Mouse (Mus musculus) cerebellum, adult 8-10 months (tissue): ENCODE measurements around the gene Bnc1.

Experiments used
- DNase-seq: peaks from one replicate; pipeline ENCODE4 v3.0.0; 2022

The Bnc1 gene

DNA sequence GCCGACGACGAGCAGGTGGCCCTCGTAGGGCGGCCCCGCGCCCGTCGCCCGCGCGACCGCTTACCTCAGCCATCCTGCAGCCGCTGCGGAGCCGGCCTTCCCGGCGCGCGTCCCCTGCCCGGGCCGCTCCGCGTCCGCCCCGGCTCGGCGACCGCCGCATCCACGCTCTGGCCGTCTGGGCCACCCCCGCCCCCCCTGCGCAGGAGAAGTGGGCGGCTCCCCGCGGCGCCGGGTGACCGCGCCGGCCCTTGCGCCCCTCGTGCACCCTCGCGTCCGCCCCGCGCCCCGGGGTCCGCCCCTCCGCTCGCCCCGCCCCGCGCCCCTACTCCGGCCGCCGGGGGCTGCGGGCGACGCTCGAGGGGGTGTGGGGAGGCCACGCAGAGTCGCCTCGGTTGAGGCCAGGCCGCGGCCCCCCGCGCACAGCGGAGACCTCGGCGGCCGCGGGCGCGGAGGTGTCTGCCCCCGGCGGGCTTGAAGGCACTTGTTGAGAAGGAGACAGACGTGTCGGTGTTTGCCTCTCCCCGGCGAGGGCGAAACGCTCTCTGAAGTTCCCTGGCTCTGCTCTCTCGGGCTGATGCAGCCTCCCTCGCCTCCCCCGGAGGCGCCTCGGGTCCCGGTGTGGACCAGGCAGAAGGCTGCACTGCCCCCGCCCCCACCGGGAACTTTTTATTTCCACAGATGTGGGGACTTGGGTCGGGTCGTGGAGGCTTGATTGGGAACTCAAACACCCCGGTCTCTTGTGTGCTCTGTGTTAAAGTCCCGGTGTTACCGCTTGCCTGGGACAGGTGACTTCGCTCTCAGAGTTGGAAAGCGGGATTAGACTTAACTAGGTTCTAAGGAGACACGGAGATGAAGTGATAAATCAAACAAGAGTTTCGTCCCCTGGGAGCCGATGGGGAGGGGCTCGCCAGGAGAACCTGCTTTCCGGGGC, at the start of gene Bnc1:
Gene Bnc1 (minus strand): TSS at position 162 of the 931 bp plus-strand sequence.
- no peak for DNase-seq

DNA sequence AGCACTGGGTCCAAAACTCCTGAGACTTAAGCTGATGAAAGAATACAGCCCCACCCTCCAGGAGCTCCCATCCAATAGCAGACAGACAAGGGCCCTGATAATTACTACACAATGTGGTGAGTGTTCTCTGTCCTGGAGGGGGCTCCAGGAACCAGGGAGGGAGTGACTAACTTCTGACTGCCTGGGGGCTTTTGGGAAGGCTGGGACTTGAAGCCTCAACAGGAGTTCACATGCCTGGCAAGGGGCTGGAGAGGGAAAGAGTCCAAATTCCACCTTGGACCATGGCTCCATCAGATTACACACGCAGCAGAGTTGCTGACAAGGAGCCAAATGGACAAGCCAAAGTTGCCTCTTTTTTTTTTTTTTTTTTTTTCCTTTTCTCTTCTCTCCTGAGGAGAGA, 41.3 kb upstream of the Bnc1 start:
- no peak for DNase-seq

DNA sequence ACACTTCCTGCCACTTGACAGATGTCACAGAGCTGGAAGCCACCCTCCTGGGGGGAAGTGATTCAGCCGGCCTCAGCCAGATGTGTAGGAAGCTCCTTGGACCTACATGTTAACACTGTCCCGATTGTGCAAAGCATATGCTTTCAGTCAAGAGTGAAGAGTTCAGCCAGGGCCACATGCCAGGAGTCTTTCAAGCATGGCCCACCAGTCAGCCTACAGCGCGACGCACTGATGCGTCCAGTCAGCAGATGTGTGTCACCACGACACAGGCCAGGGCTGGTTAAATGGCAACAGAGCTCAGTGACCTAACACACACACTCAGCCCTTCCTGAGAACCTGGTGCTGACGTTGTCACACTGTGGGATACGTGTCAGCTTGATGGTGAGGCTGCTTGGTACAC, 37.6 kb upstream of the Bnc1 start:
- no peak for DNase-seq

DNA sequence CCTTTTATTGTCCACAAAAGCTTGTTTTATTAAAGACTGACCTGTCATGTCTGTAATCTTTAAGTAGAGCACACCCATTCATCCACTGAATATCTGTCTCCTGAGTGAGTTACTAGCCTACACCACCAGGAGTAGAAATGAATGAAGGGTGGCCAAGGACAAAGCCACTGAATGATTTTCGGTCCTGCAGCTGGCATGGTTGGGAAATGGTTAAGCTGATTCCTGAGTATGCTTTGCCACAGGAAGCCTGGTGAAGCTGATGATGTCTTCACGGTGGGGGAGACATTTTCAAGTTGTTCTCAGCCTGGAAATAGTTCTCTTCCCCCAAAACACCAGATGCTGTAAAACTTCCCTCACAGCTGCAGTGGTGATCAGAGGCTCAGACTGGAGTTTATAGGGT, 33.7 kb upstream of the Bnc1 start:
- DNase-seq = no peak

DNA sequence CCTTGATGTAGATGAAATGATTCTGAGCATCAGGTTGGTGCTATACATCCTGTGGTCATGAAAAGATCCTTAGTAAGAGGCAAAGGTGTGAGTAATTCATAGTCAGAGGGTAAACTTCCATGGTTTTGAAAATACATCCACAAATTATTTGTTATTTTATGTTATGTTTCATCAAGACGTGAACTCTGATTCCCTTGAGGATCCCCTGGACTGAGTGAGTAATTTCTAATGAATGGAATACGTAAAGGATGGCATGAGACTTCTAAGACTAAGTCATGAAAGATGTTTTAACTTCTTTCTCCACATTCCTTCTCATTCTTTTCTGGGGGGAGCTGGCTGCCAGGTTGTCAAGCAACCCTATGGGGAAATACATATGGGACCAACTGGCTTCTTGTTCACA, 31.6 kb upstream of the Bnc1 start:
- DNase-seq = no peak

DNA sequence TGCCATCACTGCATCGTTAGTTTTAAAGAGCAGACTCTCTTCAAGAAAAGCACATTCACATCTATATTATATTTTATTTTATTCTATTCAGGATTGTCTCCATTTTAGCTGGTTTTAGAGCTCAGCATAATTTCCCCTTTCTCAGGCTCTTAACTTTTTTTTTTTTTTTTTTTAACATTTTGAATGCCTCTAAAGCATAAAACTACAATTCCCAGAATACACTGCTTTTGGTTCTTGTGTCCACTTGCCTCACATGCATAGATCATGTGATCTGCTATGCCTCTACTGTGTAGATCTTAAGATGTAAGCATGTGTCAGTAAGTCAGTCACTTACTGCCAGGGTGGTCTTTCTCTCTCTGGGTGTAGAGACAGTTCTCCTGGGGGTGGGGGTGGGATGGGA, 30.3 kb upstream of the Bnc1 start:
- DNase-seq = no peak

DNA sequence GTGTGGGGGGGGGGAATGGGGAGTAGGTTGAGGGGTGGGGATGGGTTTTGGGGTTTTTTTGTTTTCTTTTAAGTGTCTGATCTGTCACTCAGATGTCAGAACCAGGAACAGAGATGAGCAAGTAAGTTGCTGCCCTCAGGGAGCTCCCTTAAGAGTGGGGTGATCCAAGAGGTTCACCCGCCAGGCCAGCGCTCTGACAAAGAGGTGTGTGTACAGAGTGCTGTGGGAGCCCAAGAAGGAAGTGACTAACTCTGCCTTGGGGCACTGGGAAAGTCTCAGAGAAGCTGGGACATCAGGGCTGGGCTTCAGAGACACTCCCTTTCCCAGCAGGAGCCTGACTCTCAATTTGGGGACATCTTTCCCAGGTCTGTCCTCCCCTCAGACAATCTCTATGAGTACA, 25.9 kb upstream of the Bnc1 start:
- DNase-seq = no peak

DNA sequence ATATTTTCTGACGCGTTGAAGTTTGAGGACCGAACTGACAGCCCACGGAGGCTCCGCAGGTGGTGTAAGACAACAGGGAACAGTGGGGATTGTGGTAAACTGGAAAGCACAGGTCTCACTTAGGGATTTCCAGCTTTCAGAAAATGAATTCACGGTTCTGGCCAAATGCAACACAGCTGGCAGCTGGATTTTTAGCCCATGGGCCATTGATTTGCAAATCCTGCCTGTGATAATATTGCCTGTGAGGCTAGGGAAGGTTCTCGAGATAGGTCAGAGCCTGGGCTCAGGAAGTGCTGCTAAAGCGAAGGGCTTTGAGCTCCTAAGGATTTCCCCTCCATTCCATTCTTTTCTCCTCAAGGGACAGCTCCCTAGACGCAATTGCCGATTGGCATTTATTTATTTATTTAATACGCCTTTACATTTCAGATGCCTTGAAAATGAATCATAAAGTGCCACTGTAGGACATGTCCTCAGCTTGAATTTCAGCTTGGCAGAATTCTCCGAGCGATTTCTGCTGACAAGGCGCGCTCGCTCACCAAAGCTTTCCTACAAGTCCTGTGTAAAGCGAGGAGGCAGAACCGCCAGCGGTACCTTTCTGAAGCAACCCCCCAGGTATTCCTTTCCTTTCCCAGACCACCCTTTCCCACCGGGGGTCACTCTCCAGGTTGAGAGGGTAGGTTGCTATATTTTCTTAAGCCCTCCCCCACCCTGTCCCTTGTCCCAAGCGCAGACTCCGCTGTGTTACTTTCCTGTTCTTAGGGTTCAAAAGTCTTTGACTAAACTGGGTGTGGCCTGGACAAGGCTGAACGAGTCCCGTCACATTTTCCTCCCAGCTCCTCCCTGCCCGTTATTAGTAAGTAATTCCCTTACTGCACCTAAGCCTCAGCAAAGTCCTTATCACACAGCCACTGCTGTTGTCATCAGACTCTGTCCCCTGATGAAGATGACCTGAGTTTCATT, 24.9 kb upstream of the Bnc1 start:
- no peak for DNase-seq

DNA sequence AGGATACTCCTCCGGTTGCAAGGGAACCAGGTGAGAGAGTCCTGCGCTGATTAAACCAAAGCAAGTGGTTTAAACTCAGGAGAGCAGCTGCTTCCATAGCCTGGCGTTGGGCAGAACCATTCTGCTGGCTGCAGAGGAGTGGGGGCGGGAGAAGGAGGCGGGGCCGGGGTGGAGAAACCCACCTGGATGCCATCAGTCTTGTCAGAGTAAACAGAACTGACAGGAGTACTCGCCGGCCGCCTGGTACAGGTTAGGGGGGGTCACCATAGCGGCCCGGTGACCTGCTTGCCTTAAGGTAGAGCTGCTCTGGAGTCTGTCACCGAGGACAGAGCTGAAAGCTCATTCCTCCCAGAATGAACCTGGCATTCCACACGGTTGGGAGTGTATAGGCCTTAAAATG, 20.4 kb upstream of the Bnc1 start:
- no peak for DNase-seq

DNA sequence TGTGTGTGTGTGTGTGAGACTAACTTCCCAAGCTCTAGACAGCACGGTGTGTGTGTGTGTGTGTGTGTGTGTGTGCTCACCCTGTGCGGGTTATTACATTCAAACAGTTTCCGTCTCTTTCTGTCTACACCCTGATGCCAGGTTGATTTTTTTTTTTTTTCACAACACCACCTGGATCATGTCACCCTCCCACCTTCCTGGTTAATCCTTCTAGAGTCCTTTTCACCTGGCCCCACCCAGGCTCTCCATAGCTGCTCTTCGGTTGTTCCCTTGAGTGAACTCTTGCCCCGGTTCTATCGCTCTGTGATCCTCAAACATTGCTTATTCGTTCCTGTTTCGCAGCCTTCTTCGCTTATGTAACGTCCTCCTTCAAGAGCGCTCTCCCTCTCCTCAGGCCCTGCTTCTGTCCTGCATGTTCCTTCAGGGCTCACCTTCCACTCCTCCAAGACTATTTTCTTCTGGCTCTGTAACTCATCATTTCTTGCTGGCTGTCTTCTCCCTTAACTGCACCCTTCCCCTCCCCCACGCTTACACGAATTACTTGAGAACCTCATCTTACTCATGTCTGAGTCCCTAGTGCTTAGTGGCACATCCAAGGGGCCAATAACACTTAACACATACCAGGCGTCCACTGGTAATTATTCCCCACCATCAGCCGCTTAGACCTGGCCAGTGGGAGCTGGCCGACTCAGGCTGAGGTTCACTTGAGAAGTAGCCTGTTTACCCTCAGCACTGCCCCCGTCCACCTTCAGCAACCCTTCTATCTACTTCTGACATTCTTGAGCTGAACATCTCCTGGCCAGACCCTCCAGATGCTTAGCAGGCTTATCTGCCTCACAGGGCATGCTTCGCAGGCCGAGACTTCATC, 19.7 kb upstream of the Bnc1 start:
- no peak for DNase-seq

DNA sequence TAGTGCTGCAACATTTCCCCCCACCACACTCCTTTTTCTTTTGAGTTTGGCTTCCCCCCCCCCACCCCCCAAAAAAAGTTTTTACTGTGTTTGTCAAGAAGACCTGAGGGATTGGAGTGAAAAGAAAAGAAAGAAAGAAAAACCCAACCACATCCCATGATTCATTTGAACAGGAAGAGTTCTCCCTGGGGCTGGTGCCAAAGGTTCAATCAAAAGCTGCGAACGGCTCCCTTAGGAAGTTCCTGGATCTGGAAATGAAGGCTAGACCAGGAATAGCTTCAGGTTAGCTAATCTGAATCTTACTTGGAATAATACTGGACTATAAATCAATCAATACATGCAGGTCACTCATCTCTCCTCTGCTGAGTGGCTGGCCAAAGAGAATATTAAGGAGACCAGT, 15.1 kb upstream of the Bnc1 start:
- no peak for DNase-seq

DNA sequence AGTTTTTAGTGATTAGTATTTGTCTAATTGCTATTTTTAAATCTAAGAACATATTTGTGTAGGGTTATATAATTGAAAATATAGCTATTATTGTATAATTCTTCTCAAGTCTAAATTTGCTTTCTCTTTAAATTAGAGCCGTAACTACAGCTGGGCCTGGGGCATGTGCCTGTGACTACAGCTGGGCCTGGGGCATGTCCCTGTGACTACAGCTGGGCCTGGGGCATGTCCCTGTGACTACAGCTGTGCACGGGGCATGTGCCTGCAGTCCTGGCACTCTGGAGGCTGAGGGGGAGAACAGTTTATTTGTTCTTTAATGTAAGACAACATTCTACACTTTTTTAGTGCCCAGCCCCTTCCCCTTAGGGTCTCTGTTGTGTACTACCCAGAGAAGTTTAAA, 12.1 kb upstream of the Bnc1 start:
- no peak for DNase-seq

DNA sequence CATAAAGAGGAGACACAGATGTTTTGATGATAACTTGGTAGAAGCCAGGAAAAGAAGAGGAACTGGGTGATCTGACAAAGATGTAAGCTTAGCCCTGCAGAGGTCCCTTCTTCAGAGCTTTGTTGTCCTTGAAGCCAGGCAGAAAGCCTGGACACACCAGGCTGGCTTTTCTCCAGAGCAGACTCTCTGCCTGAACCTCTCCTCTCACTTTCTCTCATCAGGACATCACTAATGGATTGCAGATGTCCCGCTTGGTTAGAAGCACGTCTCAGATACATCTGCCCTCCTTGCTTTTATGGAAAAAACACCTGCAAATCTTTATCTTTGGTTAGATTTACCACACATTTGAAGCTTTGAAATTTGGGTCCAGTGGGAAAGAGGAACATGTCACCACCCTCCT, 7.7 kb upstream of the Bnc1 start:
- DNase-seq = no peak

DNA sequence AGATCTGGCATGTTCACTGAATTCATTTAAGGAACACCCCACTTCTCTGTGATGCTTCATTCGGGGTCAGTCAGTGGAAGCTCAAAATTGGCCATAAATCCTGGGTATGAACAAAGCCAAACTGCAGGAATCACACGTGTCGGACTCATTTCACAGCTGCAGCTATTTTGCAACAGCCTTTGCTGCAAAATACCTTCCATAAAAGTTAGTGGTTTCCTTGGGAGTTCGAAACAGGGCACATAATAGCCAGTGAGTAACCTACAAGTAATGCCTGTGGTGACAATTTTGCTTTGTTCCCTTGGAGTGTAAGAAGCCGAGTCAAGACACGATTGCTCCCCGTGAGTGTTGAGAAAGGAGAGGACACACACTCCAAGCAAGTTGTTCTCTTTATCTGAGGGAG, 7.3 kb upstream of the Bnc1 start:
- no peak for DNase-seq

DNA sequence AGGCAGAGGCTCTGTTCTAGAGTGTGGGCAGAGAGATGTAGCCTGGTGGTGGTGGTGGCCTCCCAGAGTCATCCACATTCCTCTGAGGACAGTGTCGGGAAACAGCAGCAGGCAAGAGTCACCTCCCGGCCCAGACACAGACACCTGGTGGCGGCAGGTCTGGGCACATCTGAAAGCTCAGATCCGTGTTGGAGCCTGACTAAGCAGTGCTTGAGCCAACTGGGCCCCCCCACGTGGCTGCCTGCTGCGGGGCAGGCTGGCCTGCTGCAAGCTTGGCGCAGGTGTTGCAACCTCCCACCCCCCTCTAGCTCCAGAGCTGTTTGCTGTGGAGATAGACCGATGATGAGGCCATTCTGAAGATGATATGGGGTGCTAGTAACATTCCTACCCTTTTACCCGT, 3.9 kb upstream of the Bnc1 start:
- DNase-seq = no peak

DNA sequence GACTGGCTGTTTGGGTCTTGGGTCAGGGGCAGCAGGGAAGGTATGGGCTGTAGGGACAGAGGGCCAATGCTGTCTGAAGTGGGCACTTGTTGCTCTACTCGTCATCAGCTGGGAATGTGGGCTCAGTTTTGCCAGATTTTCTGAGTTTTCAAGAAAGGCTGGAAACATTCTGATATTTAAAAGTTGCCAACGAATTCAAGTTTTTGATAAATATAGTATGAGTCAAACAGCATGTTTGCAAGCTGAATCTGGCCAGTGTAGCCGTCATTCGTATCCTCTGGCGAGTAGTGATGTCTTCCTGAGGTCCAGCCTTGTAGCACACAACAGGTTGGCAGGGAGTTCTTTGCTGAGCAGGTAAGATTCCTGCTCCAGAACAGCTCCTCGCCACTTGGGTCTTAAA, 3.0 kb upstream of the Bnc1 start:
- no peak for DNase-seq

DNA sequence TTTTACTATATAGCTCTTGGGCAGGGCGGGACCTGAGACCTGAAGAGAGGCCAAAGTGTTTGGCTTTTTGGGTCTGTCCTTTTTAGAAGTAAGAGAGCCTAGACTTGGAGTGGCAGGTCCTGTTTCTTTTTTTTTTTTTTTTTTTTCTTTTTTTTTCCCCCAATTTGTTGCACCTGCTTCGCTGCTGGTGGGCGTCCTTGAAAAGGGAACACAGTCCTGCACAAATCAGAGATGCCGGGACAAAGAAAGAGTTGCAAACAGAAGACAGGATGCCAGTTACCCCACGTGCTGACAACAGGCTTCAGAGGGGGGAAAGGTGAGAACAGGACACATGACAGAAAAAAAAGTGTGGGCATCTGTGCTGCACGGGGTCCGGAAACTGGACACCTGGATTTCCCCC, 1.0 kb upstream of the Bnc1 start:
- no peak for DNase-seq

DNA sequence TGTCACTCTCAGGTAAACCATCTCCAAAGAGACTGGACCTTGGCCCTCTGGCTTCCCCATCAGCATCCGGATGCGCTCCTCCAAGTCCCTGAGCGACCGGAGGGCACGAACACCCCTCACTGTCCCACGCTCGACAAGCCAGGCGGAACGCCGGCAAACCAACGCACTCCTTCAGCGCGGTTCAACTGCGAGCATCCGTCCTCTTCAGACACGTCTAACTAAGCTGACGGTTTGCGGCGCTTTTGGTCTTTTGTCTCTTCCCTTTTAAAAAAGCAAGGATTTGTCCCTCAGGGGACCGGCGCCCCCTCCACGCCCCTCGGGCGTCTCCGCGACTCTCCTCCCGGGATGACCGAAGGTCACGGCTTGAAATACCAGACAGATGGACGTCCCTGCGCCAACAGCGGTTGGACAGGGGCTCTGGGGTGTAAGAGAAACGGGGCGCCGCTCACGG, 456 bp downstream of the Bnc1 start:
- no peak for DNase-seq

DNA sequence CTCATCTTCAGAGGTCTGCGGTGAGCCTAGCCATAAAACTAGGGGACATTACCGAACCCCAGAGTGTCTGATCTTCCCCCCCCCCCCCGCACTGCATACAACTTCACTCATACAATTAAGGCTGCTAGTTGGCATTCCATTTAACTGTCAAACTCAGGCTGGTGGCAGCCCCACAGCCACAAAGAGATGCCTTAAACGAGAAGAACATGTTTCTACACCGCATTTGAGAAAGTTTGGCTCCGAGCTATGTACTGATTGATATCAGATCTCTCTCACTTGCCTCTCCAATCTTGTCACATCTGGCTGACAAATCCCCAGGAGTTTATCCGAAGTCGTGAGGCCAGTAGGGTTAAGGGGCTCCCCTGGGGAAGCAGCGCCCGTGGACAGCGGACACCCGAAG, 976 bp downstream of the Bnc1 start:
- DNase-seq = no peak

DNA sequence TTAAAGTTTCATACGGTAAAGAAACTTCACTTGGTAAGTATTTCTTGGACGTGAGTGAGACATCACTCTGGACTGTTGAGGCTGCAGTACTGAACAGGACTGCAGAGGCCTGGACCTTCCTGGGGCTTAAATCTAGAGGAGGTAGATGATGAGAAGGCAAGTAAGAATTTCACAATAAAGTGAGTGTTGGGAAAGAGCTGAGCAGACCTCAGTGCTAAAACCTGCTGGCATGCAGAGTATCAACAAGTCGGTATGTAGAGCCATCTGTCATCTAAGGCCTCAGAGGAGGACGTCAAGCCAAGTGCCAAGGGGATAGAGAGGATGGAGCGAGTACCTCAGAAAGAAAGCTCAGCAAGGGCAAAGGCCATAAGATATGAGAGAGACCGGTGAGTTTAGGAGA, 8.4 kb downstream of the Bnc1 start:
- DNase-seq = no peak

DNA sequence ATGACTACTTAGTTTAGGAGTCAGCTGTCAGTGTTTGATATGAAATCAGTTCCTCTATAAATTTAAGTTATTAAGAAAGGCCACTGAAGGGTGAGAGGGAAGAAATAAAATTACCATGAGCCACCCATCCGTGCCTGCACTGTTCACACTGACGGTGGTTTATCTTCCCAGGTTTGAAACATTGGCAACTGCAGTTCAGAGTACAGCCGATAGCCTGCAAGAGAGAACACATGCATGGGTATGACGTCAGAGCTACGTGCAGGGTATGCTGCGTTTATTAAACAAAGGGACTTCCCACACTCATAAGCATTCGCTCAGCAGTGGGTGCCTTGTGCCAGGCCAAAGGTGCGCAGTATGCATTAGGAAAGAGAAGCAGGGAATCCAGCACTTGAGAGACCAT, 13.8 kb downstream of the Bnc1 start:
- DNase-seq = no peak

DNA sequence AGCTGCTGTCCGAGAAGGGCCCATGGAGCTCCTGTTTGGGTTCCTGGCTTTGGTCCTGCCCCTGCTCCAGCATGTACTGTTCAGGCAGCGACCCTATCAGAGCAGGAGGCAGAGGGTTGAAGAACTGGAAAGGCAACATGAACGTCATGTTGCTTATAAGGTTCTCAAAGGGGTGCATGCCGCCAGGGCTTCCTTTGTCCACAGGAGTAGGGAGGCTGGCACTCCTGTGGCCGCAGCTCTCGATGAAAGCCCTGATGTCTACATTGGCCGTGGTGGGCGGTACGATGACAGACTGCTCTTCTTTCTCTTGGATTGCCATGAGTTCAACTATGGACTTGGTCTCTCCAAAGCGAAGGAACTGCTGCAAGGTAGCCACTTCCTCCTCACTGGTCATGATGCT, 17.5 kb downstream of the Bnc1 start:
- DNase-seq = no peak

DNA sequence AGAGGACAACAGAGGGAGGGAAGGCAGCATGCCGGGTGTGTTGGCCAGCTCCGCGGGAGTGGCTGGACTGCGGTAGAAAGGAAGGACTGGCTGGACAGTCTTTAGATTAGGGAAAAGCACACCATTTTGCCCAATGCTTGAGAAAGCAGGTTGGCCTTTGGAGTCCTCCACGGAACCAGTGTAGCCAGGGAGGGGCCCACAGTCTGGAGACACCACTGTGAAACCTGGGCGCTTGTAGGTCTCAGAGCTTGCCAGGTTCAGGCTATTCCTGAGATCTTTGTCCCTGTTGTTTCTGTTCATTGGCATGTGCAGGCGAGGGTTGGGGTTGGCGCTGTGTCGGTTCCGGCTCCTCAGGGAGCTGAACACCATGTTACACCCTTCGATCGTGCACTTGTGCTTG, 18.2 kb downstream of the Bnc1 start:
- DNase-seq = no peak
